Mouse (Mus musculus) kidney, postnatal 0 days (tissue): Measurements from ENCODE around the gene Kcnj6. TPM values are rescaled to one million over a fixed set of nuclear protein-coding genes. Genes with fewer than 3 reads are reported as not detected.

Source experiments
- ATAC-seq: fragments of 200-750 bp; cut with Nextera tagmentation; replicated peaks from 2 replicates; pipeline ENCODE4 v1.8.0; 2017; ENCODE audit warnings: low read depth, moderate number of reproducible peaks, moderate TSS enrichment, moderate library complexity; ENCODE audit not compliant: low FRiP score
- DNase-seq: peaks from one replicate; pipeline ENCODE4 v3.0.0-alpha.2; 2016; ENCODE audit warnings: low spot score
- H3K27ac ChIP-seq: fragments of 300-500 bp; sonication (generic); 2 replicates; pipeline ENCODE4 v1.5.1; 2014; ENCODE audit warnings: mild to moderate bottlenecking
- H3K27me3 ChIP-seq: fragments of 300-500 bp; sonication (generic); 2 replicates; pipeline ENCODE4 v1.6.1; 2014; ENCODE audit warnings: low read length, mixed read lengths; ENCODE audit not compliant: insufficient read depth
- H3K36me3 ChIP-seq: fragments of 300-500 bp; sonication (generic); 2 replicates; pipeline ENCODE4 v1.6.1; 2014; ENCODE audit warnings: low read length, mixed read lengths; ENCODE audit not compliant: insufficient read depth
- H3K4me1 ChIP-seq: fragments of 300-500 bp; sonication (generic); replicated peaks from 2 replicates; pipeline ENCODE4 v1.6.1; 2014; ENCODE audit warnings: antibody characterized with exemption, low read length, mixed read lengths; ENCODE audit not compliant: insufficient read depth
- H3K4me2 ChIP-seq: fragments of 300-500 bp; sonication (generic); 2 replicates; pipeline ENCODE4 v1.6.1; 2014; ENCODE audit warnings: mild to moderate bottlenecking, low read length, moderate library complexity, mixed read lengths
- H3K4me3 ChIP-seq: fragments of 300-500 bp; sonication (generic); replicated peaks from 2 replicates; pipeline ENCODE4 v1.5.1; 2014; ENCODE audit warnings: low read depth, low read length
- H3K9ac ChIP-seq: fragments of 300-500 bp; sonication (generic); 2 replicates; pipeline ENCODE4 v1.6.1; 2014; ENCODE audit warnings: low read depth, low read length
- H3K9me3 ChIP-seq: fragments of 300-500 bp; sonication (generic); replicated peaks from 2 replicates; pipeline ENCODE4 v1.6.1; 2016; ENCODE audit warnings: low read length, inconsistent platforms, mixed read lengths
- CTCF ChIP-seq: IDR thresholded peaks from 2 replicates; pipeline ENCODE4 v1.5.1; 2016; ENCODE audit warnings: antibody characterized with exemption, low read depth, mild to moderate bottlenecking, moderate library complexity
- WGBS: fragments of 180-500 bp; shearing (Covaris S2); extraction: QIAGEN DNeasy Blood & Tissue Kit; methylation state at CpG from one replicate; pipeline ENCODE4 v1.1.7; 2014; 5-methylcytosine and 5-hydroxymethylcytosine counted together
- polyA plus RNA-seq: library from polyadenylated mRNA; unstranded; fragments of >200 nt; fragmentation: Nextera tagmentation; extraction: Ambion mirVana; gene quantifications from 2 replicates; pipeline ENCODE4 v1.2.1, GENCODE M21; 2015

Kcnj6 gene
- polyA plus RNA-seq, 1 experiment from 2014 or later = not detected

GRCm38 (mm10) chr16:94724061-94724596 lies 273.4 kb downstream of the Kcnj6 start:
- DNase-seq (peak; percentile 85), ATAC-seq (peak; percentile 89)
- Histone ChIP-seq H3K9me3 (no peaks in the 10 kb centered on the region), H3K36me3 (no peaks in the 10 kb centered on the region), H3K4me1 (0 out of 2 replicates have a peak, but pooled peaks cover 6% of the 10 kb centered on the region), H3K9ac (peak overlapping the region; percentile 49), H3K27me3 (no peaks in the 10 kb centered on the region), H3K27ac (peak overlapping the region; percentile 72), H3K4me3 (peak overlapping the region; percentile 38), H3K4me2 (peak overlapping the region; percentile 79)
- under 1% methylated on average over 23 of the region's 23 CpGs for WGBS
- peak; percentile 34; the same call in 1 of the 2 replicates for TF ChIP-seq CTCF

- H3K9me3 ChIP-seq = no peaks in the 10 kb centered on the region
- DNase-seq (no peak), ATAC-seq (no peak)
- no peak overlapping the region for H3K9ac ChIP-seq
- no peak overlapping the region for H3K4me3 ChIP-seq
- H3K27ac ChIP-seq = no peak overlapping the region
- no peaks in the 10 kb centered on the region for H3K36me3 ChIP-seq
- 0 out of 2 replicates have a peak, but pooled peaks cover 6% of the 10 kb centered on the region for H3K4me1 ChIP-seq
- TF ChIP-seq CTCF = no peak
- WGBS = 77% methylated on average over 12 of the region's 12 CpGs
- H3K4me2 ChIP-seq = no peak overlapping the region
- H3K27me3 ChIP-seq = no peaks in the 10 kb centered on the region
Measured at GRCm38 (mm10) chr16:94722936-94723335, 274.6 kb downstream of the Kcnj6 start.

- Histone ChIP-seq H3K4me2 (no peak overlapping the region), H3K4me1 (0 out of 2 replicates have a peak, but pooled peaks cover 6% of the 10 kb centered on the region), H3K4me3 (no peak overlapping the region), H3K27me3 (no peaks in the 10 kb centered on the region), H3K36me3 (no peaks in the 10 kb centered on the region), H3K27ac (no peak overlapping the region), H3K9ac (no peak overlapping the region), H3K9me3 (0 out of 2 replicates have a peak, but pooled peaks cover under 1% of the 10 kb centered on the region)
- no peak for ATAC-seq
- TF ChIP-seq CTCF = no peak
- WGBS = 30% methylated on average over 10 of the region's 10 CpGs
- no peak for DNase-seq
Measured at GRCm38 (mm10) chr16:94721549-94722006, 275.9 kb downstream of the Kcnj6 start.

- DNase-seq (no peak), ATAC-seq (no peak)
- H3K27ac ChIP-seq = no peak overlapping the region
- H3K9me3 ChIP-seq = 0 out of 2 replicates have a peak, but pooled peaks cover 3% of the 10 kb centered on the region
- no peaks in the 10 kb centered on the region for H3K27me3 ChIP-seq
- H3K4me2 ChIP-seq = no peak overlapping the region
- 63% methylated on average over 7 of the region's 7 CpGs for WGBS
- TF ChIP-seq CTCF = no peak
- H3K4me3 ChIP-seq = no peak overlapping the region
- H3K4me1 ChIP-seq = 0 out of 2 replicates have a peak, but pooled peaks cover 6% of the 10 kb centered on the region
- H3K36me3 ChIP-seq = no peaks in the 10 kb centered on the region
- H3K9ac ChIP-seq = no peak overlapping the region
Measured at GRCm38 (mm10) chr16:94720476-94721153, 276.9 kb downstream of the Kcnj6 start.

- H3K9me3 ChIP-seq = 0 out of 2 replicates have a peak, but pooled peaks cover 3% of the 10 kb centered on the region
- H3K27me3 ChIP-seq = no peaks in the 10 kb centered on the region
- H3K9ac ChIP-seq = no peak overlapping the region
- no peak for ATAC-seq
- 54% methylated on average over 4 of the region's 4 CpGs for WGBS
- DNase-seq = no peak
- H3K4me3 ChIP-seq = no peak overlapping the region
- peaks cover 2% of the 10 kb centered on the region for H3K4me1 ChIP-seq
- TF ChIP-seq CTCF = no peak
- H3K27ac ChIP-seq = no peak overlapping the region
- no peak overlapping the region for H3K4me2 ChIP-seq
- H3K36me3 ChIP-seq = no peaks in the 10 kb centered on the region
Measured at GRCm38 (mm10) chr16:94719488-94719887, 278.0 kb downstream of the Kcnj6 start.

GRCm38 (mm10) chr16:94718919-94719318 lies 278.6 kb downstream of the Kcnj6 start:
- Histone ChIP-seq H3K9ac (no peak overlapping the region), H3K4me2 (no peak overlapping the region), H3K27ac (no peak overlapping the region), H3K4me3 (no peak overlapping the region), H3K4me1 (peaks cover 4% of the 10 kb centered on the region), H3K27me3 (no peaks in the 10 kb centered on the region), H3K9me3 (0 out of 2 replicates have a peak, but pooled peaks cover 3% of the 10 kb centered on the region), H3K36me3 (no peaks in the 10 kb centered on the region)
- no peak for ATAC-seq
- DNase-seq = no peak
- no peak for TF ChIP-seq CTCF
- 34% methylated on average over 4 of the region's 4 CpGs for WGBS
